Mouse (Mus musculus) frontal cortex, postnatal 36 days (tissue): ENCODE data around the gene Rap1b.
"Not testable (repeated sequence)": the region's sequence is repeated elsewhere in the genome, so short reads cannot be mapped to it uniquely, and the experiment has no call there.

Experiments
- DNase-seq, 2 experiments: peaks; one replicate each; pipeline ENCODE4 v3.0.0; 2022; ENCODE audit warnings: low spot score in 2 of 2

The Rap1b gene

GRCm38 (mm10) chr10:117845597-117846259, at the start of gene Rap1b:
Gene Rap1b (minus strand): TSS chr10:117846035.
- DNase-seq = peak; percentile 93 to 95

GRCm38 (mm10) chr10:117895186-117895585, 49.4 kb upstream of the Rap1b start:
- DNase-seq = no peak

- no peak for DNase-seq
Observed at GRCm38 (mm10) chr10:117894114-117895035, 48.5 kb upstream of the Rap1b start.

- not testable (repeated sequence) for DNase-seq
Observed at GRCm38 (mm10) chr10:117893128-117893527, 47.3 kb upstream of the Rap1b start.

- DNase-seq = no peak
Observed at GRCm38 (mm10) chr10:117891327-117891726, 45.5 kb upstream of the Rap1b start.

- no peak for DNase-seq
Observed at GRCm38 (mm10) chr10:117888822-117889221, 43.0 kb upstream of the Rap1b start.

GRCm38 (mm10) chr10:117885358-117885757, 39.5 kb upstream of the Rap1b start:
- DNase-seq = no peak

- DNase-seq = no peak
Observed at GRCm38 (mm10) chr10:117884760-117885159, 38.9 kb upstream of the Rap1b start.

GRCm38 (mm10) chr10:117883438-117883837, 37.6 kb upstream of the Rap1b start:
- DNase-seq = no peak

GRCm38 (mm10) chr10:117878628-117879027, 32.8 kb upstream of the Rap1b start:
- peak in 1 of 2 experiments; percentile 41 for DNase-seq

GRCm38 (mm10) chr10:117876801-117877200, 31.0 kb upstream of the Rap1b start:
- DNase-seq = peak; percentile 31 to 44

GRCm38 (mm10) chr10:117876400-117876799, 30.6 kb upstream of the Rap1b start:
- DNase-seq = no peak

GRCm38 (mm10) chr10:117874936-117875335, 29.1 kb upstream of the Rap1b start:
- DNase-seq = peak; percentile 66 to 80

GRCm38 (mm10) chr10:117873952-117874351, 28.1 kb upstream of the Rap1b start:
- no peak for DNase-seq

- DNase-seq = no peak
Observed at GRCm38 (mm10) chr10:117872468-117872867, 26.6 kb upstream of the Rap1b start.

- DNase-seq = no peak
Observed at GRCm38 (mm10) chr10:117867301-117867700, 21.5 kb upstream of the Rap1b start.

GRCm38 (mm10) chr10:117866641-117867040, 20.8 kb upstream of the Rap1b start:
- no peak for DNase-seq

GRCm38 (mm10) chr10:117864695-117865094, 18.9 kb upstream of the Rap1b start:
- DNase-seq = no peak

- DNase-seq = no peak
Observed at GRCm38 (mm10) chr10:117864251-117864650, 18.4 kb upstream of the Rap1b start.

- no peak for DNase-seq
Observed at GRCm38 (mm10) chr10:117862014-117862580, 16.3 kb upstream of the Rap1b start.

- DNase-seq = no peak
Observed at GRCm38 (mm10) chr10:117860958-117861357, 15.1 kb upstream of the Rap1b start.

- no peak for DNase-seq
Observed at GRCm38 (mm10) chr10:117860361-117860760, 14.5 kb upstream of the Rap1b start.
